8 mouse cellular contexts compared by ENCODE assay signal in genomic region chr13:10359516-10360198, GRCm38 (mm10). TPM values are rescaled to one million over a fixed set of nuclear protein-coding genes. Genes with fewer than 3 reads are reported as not detected.
DNase-seq lines count a peak whose midpoint lies in the region; ATAC-seq and TF ChIP-seq lines count a peak whose summit lies in the region.

No protein-coding gene starts in this region.

- WGBS in forebrain, embryonic 10.5 days, result 2% methylated on average over 26 of the region's 26 CpGs
- WGBS in kidney, adult 2 months, result 2% methylated on average over 26 of the region's 26 CpGs
- 2% methylated on average over 24 of the region's 26 CpGs for WGBS in lung, postnatal 0 days
- 2% methylated on average over 26 of the region's 26 CpGs for WGBS in stomach, embryonic 16.5 days

- peaks cover 12% of the 10 kb centered on the region; the same call in 1 of the 2 replicates for H3K27me3 ChIP-seq in ES-Bruce4 (ENCODE audit: control insufficient read depth, insufficient read depth, low read length, poor library complexity, severe bottlenecking)
- peaks cover 58% of the 10 kb centered on the region for H3K27me3 ChIP-seq in forebrain, embryonic 10.5 days (ENCODE audit: poor library complexity, severe bottlenecking)
- H3K27me3 ChIP-seq in kidney, adult 2 months (replicated peaks; ENCODE audit: control insufficient read depth, insufficient read depth, low read length), result 0 out of 2 replicates have a peak, but pooled peaks cover 3% of the 10 kb centered on the region
- peaks cover 18% of the 10 kb centered on the region; the same call in 1 of the 2 replicates for H3K27me3 ChIP-seq in lung, postnatal 0 days (replicated peaks; ENCODE audit: insufficient read depth, low read length)
- no peaks in the 10 kb centered on the region for H3K27me3 ChIP-seq in stomach, embryonic 16.5 days (ENCODE audit: control insufficient read depth, insufficient read depth, low read length)

- ATAC-seq in lung, postnatal 0 days, result peak; percentile 32; the same call in 1 of the 2 replicates
- 0 out of 2 replicates have a peak, but pooled peaks have one; percentile 31 for ATAC-seq in stomach, embryonic 16.5 days (ENCODE audit: insufficient read depth, low FRiP score)

- peak overlapping the region; percentile 97 for H3K4me2 ChIP-seq in lung, postnatal 0 days (replicated peaks; ENCODE audit: low read depth, low read length)
- peak overlapping the region; percentile 91 for H3K4me2 ChIP-seq in stomach, embryonic 16.5 days (ENCODE audit: low read depth, low read length)

- no peak for TF ChIP-seq POLR2A in ES-Bruce4 (IDR thresholded peaks at IDR 0.05; ENCODE audit: insufficient read depth, low read length)
- TF ChIP-seq POLR2A in kidney, adult 2 months (IDR thresholded peaks at IDR 0.05; ENCODE audit: low read depth, low read length), result no peak

- H3K9ac ChIP-seq in ES-Bruce4 (ENCODE audit: low read depth, poor library complexity, severe bottlenecking), result peak overlapping the region; percentile 10; the same call in 1 of the 2 replicates
- H3K9ac ChIP-seq in lung, postnatal 0 days (replicated peaks; ENCODE audit: low read depth), result no peak overlapping the region
- H3K9ac ChIP-seq in stomach, embryonic 16.5 days (ENCODE audit: low read length), result peak overlapping the region; percentile 78

- no peaks in the 10 kb centered on the region for H3K9me3 ChIP-seq in ES-Bruce4 (replicated peaks; ENCODE audit: control insufficient read depth, insufficient read depth, low read length, poor library complexity, severe bottlenecking)
- H3K9me3 ChIP-seq in forebrain, embryonic 10.5 days, result no peaks in the 10 kb centered on the region
- no peaks in the 10 kb centered on the region for H3K9me3 ChIP-seq in lung, postnatal 0 days (ENCODE audit: low read length)
- H3K9me3 ChIP-seq in stomach, embryonic 16.5 days (replicated peaks; ENCODE audit: control insufficient read depth, low read length), result no peaks in the 10 kb centered on the region

- no peak for TF ChIP-seq EP300 in ES-Bruce4 (IDR thresholded peaks at IDR 0.05; ENCODE audit: insufficient read depth, low read depth, low read length)
- no peak for TF ChIP-seq EP300 in lung, postnatal 0 days (IDR thresholded peaks at IDR 0.05)

- peak; percentile 37 to 38 for DNase-seq in cerebellum, postnatal 25 days
- no peak for DNase-seq in cerebellum, adult 18-20 months
- DNase-seq in forebrain, embryonic 10.5 days (ENCODE audit: extremely low spot score, low spot score), result peak; percentile 24
- peak; percentile 29 for DNase-seq in kidney, adult 2 months
- DNase-seq in lung, postnatal 0 days (ENCODE audit: low spot score), result no peak
- no peak for DNase-seq in T-cell, adult 2 months (ENCODE audit: low spot score)

- no peak for TF ChIP-seq CTCF in ES-Bruce4 (IDR thresholded peaks at IDR 0.05; ENCODE audit: low read depth, low read length)
- TF ChIP-seq CTCF in kidney, adult 2 months (conservative IDR thresholded peaks at IDR 0.05; ENCODE audit: insufficient read depth, insufficient read length, low read depth, low read length), result no peak
- TF ChIP-seq CTCF in lung, postnatal 0 days (IDR thresholded peaks at IDR 0.05), result no peak

- no peaks in the 10 kb centered on the region for H3K36me3 ChIP-seq in ES-Bruce4 (ENCODE audit: control insufficient read depth, insufficient read depth, low read length, poor library complexity, severe bottlenecking)
- no peaks in the 10 kb centered on the region for H3K36me3 ChIP-seq in forebrain, embryonic 10.5 days (replicated peaks)
- no peaks in the 10 kb centered on the region for H3K36me3 ChIP-seq in kidney, adult 2 months (ENCODE audit: control insufficient read depth, insufficient read depth, low read length)
- no peaks in the 10 kb centered on the region for H3K36me3 ChIP-seq in lung, postnatal 0 days (ENCODE audit: insufficient read depth, low read length)
- no peaks in the 10 kb centered on the region for H3K36me3 ChIP-seq in stomach, embryonic 16.5 days (ENCODE audit: control insufficient read depth, insufficient read depth, low read length)

- H3K4me1 ChIP-seq in ES-Bruce4 (ENCODE audit: control insufficient read depth, insufficient read depth, low read length), result no peaks in the 10 kb centered on the region
- peaks cover 22% of the 10 kb centered on the region for H3K4me1 ChIP-seq in forebrain, embryonic 10.5 days
- peaks cover 5% of the 10 kb centered on the region; the same call in 1 of the 2 replicates for H3K4me1 ChIP-seq in kidney, adult 2 months (ENCODE audit: control insufficient read depth, insufficient read depth, low read length)
- no peaks in the 10 kb centered on the region; the same call in 1 of the 2 replicates for H3K4me1 ChIP-seq in lung, postnatal 0 days (ENCODE audit: insufficient read depth, low read depth, low read length)
- H3K4me1 ChIP-seq in stomach, embryonic 16.5 days (ENCODE audit: control insufficient read depth, insufficient read depth, low read length), result peaks cover 5% of the 10 kb centered on the region; the same call in 1 of the 2 replicates

- H3K27ac ChIP-seq in ES-Bruce4 (ENCODE audit: insufficient read depth, low read length), result no peak overlapping the region
- no peak overlapping the region for H3K27ac ChIP-seq in forebrain, embryonic 10.5 days
- peak overlapping the region; percentile 69; the same call in 1 of the 2 replicates for H3K27ac ChIP-seq in kidney, adult 2 months (ENCODE audit: insufficient read depth, low read depth, low read length)
- no peak overlapping the region for H3K27ac ChIP-seq in lung, postnatal 0 days (ENCODE audit: low read length)
- H3K27ac ChIP-seq in stomach, embryonic 16.5 days (ENCODE audit: low read length), result peak overlapping the region; percentile 73

- H3K4me3 ChIP-seq in ES-Bruce4 (ENCODE audit: low read depth, low read length), result peak overlapping the region; percentile 64
- peak overlapping the region; percentile 65 for H3K4me3 ChIP-seq in forebrain, embryonic 10.5 days
- peak overlapping the region; percentile 73 for H3K4me3 ChIP-seq in kidney, adult 2 months (ENCODE audit: insufficient read depth, low read depth, low read length)
- H3K4me3 ChIP-seq in lung, postnatal 0 days (ENCODE audit: low read depth, low read length), result peak overlapping the region; percentile 50
- H3K4me3 ChIP-seq in stomach, embryonic 16.5 days (replicated peaks; ENCODE audit: low read length), result peak overlapping the region; percentile 64

RNA-seq across cellular contexts. Expression of gene Chrm3, which starts 1.0 kb away (rescaled TPM):
- polyA plus RNA-seq in ES-Bruce4 (2011; ENCODE audit: insufficient read depth, insufficient read length, low read depth, missing spikeins), result 0.24 TPM in 1 of 2 replicates, not detected in the other
- polyA plus RNA-seq in forebrain, embryonic 10.5 days (2016; fragmentation: Nextera tagmentation; extraction: Ambion mirVana), result not detected in 2 replicates
- 3.1 and 5.2 TPM in 2 replicates for polyA plus RNA-seq in kidney, adult 2 months (2012; rRNA removed)
- 0.20 and 0.43 TPM in 2 replicates for polyA plus RNA-seq in lung, postnatal 0 days (2015; fragmentation: Nextera tagmentation; extraction: Ambion mirVana)
- 2.7 and 3.2 TPM in 2 replicates for polyA plus RNA-seq in stomach, embryonic 16.5 days (2015; fragmentation: Nextera tagmentation; extraction: Ambion mirVana)

Comparison
In these comparisons a context has a peak if more than half of its experiments do, and no peak if none do; other contexts are left out.
1. DNase-seq: peak in cerebellum, postnatal 25 days (2 of 2), forebrain, embryonic 10.5 days (single experiment) and kidney, adult 2 months (single experiment); none in cerebellum, adult 18-20 months (0 of 2), lung, postnatal 0 days (single experiment) and T-cell, adult 2 months (single experiment).
2. H3K27ac ChIP-seq: peak in kidney, adult 2 months (single experiment) and stomach, embryonic 16.5 days (single experiment); none in ES-Bruce4 (single experiment), forebrain, embryonic 10.5 days (single experiment) and lung, postnatal 0 days (single experiment).
3. Peak in every context shown above with its lines, with median percentiles within 50 percentile points of each other: H3K4me3 ChIP-seq.